Comparison of ENCODE assay signal across 30 mouse cellular contexts in genomic region chr13:10138878-10139277, GRCm38 (mm10).
"Had no signal": no experiment of that assay in that cellular context is flagged by ENCODE, and none has a peak within 500 bp of the region (broad histone marks: within the 10 kb centered on the region; RNA-seq: fewer than 3 reads in every experiment).

No protein-coding gene starts in this region.

- DNase-seq: left cerebral cortex, postnatal 4 days; liver; liver, embryonic 13.5 days; liver, postnatal 0 days; lung, adult 18-20 months; lung, adult 2 months; lung, embryonic 14.5 days; lung, postnatal 10 days; lung, postnatal 14 days; lung, postnatal 36 days; lung, postnatal 4 days; midbrain, embryonic 14.5 days had no signal

- H3K4me1 ChIP-seq: limb, embryonic 10.5 days; limb, embryonic 13.5 days; limb, embryonic 15.5 days; liver, embryonic 12.5 days; liver, embryonic 13.5 days; liver, embryonic 15.5 days; lung, embryonic 15.5 days; megakaryocyte, embryonic 14.5 days; midbrain, embryonic 10.5 days; midbrain, embryonic 12.5 days; midbrain, embryonic 13.5 days; midbrain, embryonic 15.5 days; neural tube, embryonic 12.5 days had no signal

- H3K27me3 ChIP-seq: limb, embryonic 12.5 days; limb, embryonic 13.5 days; limb, embryonic 15.5 days; liver, embryonic 12.5 days; liver, embryonic 13.5 days; liver, embryonic 15.5 days; lung, embryonic 15.5 days; megakaryocyte, embryonic 14.5 days; midbrain, embryonic 12.5 days; midbrain, embryonic 13.5 days; midbrain, embryonic 15.5 days; neural tube, embryonic 12.5 days had no signal

- H3K27ac ChIP-seq: limb, embryonic 10.5 days; limb, embryonic 12.5 days; limb, embryonic 13.5 days; limb, embryonic 15.5 days; liver, embryonic 12.5 days; liver, embryonic 13.5 days; liver, embryonic 14.5 days; liver, embryonic 15.5 days; lung, embryonic 15.5 days; macrophage; midbrain, embryonic 10.5 days; midbrain, embryonic 12.5 days; midbrain, embryonic 13.5 days; midbrain, embryonic 15.5 days; neural tube, embryonic 12.5 days had no signal

- H3K4me3 ChIP-seq: limb, embryonic 10.5 days; limb, embryonic 12.5 days; limb, embryonic 13.5 days; limb, embryonic 15.5 days; liver, embryonic 12.5 days; liver, embryonic 13.5 days; liver, embryonic 15.5 days; lung, embryonic 15.5 days; megakaryocyte, embryonic 14.5 days; midbrain, embryonic 10.5 days; midbrain, embryonic 12.5 days; midbrain, embryonic 13.5 days; midbrain, embryonic 15.5 days; myocyte; neural tube, embryonic 12.5 days had no signal

- ATAC-seq: liver, embryonic 12.5 days; liver, postnatal 0 days; lung, postnatal 0 days; midbrain, embryonic 13.5 days; midbrain, embryonic 15.5 days; midbrain, embryonic 16.5 days had no signal

- H3K9ac ChIP-seq: limb, embryonic 12.5 days; limb, embryonic 13.5 days; limb, embryonic 15.5 days; liver, embryonic 12.5 days; liver, embryonic 13.5 days; liver, embryonic 14.5 days; liver, embryonic 15.5 days; liver, postnatal 0 days; lung, embryonic 14.5 days; lung, embryonic 15.5 days; midbrain, embryonic 12.5 days; midbrain, embryonic 13.5 days; midbrain, embryonic 15.5 days; neural tube, embryonic 12.5 days had no signal

- H3K36me3 ChIP-seq: limb, embryonic 10.5 days; limb, embryonic 12.5 days; limb, embryonic 13.5 days; limb, embryonic 15.5 days; liver, embryonic 12.5 days; liver, embryonic 13.5 days; liver, embryonic 15.5 days; lung, embryonic 15.5 days; midbrain, embryonic 10.5 days; midbrain, embryonic 12.5 days; midbrain, embryonic 13.5 days; midbrain, embryonic 15.5 days; neural tube, embryonic 12.5 days had no signal
